Mouse (Mus musculus): ENCODE data around the gene Ucp2.

DNA sequence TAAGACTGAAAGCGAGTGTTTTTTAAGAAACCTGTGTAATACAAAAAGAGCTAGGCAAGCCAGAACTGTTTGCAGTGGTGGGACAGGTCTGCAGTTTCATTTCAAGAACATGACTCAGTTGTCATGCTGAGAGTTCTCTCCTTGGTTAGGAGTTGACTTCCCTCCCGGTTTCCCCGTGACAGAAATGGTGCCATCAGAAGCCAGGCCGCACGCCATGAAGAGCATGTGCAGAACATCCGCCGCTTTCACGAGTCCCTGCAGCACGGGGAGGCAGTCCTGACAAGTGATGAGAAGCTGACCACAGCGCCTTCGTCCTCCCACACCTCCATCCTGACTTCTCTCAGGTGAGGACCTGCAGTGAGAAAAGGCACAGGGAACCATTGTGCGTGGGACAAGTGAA lies 44.6 kb upstream of the Ucp2 start:
- TF ChIP-seq CTCF (IDR thresholded peaks at IDR 0.05; ENCODE audit: low read depth, low read length) = no peak
- no peak for TF ChIP-seq POLR2A (IDR thresholded peaks at IDR 0.05; ENCODE audit: extremely low read depth, insufficient read depth, low read length)
